Mouse (Mus musculus): Measurements from ENCODE around the gene Vasp. TPM values are rescaled to one million over a fixed set of nuclear protein-coding genes. Genes with fewer than 3 reads are reported as not detected.
A peak's percentile ranks its signal among the peaks of the same experiment; 100 is the strongest.

The Vasp gene
- total RNA-seq, 2 experiments from 2014 or later, result 52.8 to 70.5 TPM

DNA sequence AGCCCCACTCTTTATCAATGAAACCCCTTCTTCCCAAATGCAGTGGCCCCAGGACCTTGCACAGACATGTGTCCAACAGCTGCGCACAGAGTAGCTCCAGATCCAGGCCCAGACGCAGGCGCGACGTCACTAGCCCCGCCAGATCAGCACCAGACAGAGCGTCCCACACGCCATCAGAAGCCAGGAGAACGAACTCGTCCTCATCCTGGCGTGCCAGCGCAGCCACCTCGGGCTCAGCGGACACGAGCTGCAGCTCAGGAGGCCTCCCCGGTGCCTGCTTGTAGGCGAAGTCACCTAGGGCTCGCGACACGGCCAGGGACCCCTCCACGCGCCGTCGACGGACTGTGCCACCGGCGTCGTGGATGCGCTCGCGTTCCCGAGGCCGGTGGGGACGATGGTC, 7.4 kb upstream of the Vasp start:
- ATAC-seq (replicated peaks; ENCODE audit: poor library complexity, severe bottlenecking), result no peak

DNA sequence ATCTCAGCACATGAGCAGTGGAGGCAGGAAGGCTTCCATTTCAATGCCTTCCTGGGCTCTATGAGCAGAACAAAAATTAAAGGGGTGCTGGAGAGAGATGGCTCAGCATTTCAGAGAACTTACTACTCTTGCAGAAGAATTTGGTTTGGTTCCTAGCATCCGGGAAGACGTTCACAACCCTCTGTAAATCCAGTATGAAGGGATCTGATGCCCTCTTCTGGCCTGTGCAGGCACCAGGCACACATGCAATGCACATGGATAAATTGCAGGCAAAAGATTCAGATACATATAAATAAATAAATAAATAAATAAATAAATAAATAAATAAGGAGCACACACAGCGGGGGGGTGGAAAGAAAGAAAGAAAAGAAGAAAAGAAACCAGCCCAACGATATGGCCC, 4.6 kb upstream of the Vasp start:
- no peak for ATAC-seq (replicated peaks; ENCODE audit: poor library complexity, severe bottlenecking)

DNA sequence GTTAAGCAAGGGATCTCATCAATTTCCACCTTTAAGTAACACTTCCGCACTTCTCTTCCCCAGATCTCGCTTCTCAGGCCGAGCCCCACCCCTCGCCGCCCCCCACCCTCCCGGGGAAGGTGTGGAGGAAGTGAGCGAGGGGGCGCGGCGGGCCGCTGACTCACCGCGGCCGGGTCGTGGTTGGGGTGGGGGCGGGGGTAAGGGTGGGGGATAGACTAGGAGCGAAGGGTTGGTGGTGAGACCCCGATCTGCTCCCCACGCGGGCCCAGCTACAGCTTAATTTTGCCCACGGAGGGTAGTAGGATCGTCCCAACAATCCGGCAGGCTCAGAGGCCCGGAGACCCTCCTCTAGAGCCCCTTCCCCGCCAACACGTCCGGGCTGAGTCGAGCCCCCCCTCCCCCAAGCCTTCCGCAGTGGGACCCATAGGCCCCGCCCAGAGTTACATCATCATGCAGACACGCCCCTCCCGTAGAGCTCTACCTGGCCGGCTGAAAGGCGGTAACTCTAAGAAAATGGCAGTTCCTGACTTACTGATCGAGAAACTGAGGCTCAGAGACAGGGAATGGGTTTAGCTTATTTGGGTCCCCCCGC, 652 bp upstream of the Vasp start:
- peak; percentile 24 for ATAC-seq (replicated peaks; ENCODE audit: poor library complexity, severe bottlenecking)

DNA sequence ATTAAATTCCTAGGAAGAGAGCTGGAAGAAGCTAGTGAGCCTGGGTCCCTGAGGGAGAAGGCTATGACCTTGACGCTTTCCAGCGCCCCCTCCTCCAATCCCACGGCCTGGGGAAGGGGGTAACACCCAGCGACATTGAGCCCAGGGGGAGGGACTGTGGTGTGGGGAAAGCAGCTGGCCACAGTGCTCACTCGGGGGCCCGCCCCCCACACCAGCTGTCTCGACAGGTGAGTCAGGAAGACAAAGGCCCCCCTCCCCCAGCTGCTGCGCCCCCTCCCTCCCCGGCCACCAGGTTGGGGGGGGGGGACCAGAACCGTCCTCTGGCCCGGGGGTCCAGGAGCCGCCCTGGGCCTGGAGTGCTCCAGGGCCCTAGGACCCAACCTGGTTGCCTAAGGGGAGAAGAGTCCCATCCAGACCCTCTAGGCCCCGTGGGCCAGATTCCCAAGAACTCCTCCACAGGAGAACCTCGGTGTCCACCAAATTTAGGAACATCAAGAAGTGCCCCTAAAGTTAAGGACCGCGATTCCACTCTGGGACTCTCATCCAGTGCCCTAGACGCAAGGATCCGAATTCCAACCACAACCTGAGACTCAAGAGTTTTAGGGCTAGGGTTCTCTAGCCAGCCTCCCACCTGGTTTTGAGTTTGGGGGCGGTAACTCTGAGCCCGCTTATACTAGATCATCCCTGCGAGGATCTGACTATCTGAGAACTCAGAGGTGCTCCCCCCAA, 944 bp downstream of the Vasp start:
- no peak for ATAC-seq (replicated peaks; ENCODE audit: poor library complexity, severe bottlenecking)

DNA sequence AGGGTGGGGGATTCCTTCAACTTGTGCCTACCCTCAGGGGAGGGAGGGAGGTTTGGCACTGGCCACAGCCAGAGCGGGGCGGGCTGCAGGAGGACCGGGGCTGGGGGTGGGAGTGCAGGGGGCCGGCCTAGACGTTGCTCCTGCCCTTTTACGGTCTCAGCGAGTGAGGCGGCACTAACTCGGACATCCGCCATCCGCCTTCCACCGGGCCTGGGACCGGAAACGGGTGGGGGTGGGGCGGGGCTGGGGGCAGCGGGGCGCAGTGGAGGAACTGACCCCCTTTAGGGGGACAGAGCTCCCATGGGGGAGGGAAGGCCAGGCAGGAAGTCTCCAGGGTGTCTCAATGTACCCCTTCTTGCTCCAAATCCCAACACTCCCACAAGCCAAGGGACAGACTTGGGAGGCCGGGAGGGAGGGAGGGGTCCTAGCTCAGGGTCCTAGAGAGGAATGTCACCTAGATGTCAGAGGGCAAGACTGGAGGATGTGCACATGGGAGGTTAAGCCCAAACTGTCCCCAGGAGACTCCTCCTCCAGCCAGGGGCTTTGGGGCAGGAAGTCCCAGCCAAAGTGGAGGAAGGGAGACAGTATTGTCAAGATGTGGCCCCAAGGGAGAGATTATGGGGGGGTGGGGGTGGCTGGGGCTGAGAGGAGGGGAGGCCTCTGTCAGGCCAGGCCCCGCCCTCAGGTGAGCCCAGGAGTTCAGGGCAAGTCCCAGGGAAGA, 1.7 kb downstream of the Vasp start:
- ATAC-seq (replicated peaks; ENCODE audit: poor library complexity, severe bottlenecking), result peak; percentile 10

DNA sequence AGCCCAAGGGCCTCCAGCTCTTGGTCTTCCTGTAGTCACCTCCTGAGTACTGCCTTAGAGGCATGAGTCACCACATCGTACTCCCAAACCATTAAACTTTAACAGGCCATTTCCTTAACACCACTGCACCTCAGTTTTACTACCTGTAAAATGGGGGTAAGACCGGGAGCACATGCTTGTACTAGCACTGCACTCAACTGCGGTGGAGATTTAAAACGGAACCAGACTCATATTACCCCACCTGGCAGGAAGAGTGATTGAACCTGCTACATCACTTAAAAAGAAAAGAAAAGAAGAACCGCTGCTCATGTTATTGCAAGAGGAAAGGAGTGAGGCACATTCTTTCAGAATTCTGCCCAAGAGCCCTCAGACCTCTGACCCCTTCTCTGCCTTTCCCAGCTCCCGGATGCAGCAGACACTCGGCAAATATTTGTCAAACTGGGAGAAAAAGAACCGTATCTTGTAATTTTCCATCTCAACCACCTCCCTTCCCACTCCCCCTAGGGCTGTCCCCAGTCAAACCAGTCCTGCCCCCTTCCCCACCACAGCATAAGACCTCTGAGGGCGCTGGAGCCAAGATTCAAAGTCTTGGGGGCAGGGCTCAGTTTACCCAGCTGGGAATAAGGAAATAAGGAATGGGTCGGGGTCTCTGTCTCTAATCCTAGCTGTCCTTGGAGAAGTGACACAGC, 2.5 kb downstream of the Vasp start:
- no peak for ATAC-seq (replicated peaks; ENCODE audit: poor library complexity, severe bottlenecking)

DNA sequence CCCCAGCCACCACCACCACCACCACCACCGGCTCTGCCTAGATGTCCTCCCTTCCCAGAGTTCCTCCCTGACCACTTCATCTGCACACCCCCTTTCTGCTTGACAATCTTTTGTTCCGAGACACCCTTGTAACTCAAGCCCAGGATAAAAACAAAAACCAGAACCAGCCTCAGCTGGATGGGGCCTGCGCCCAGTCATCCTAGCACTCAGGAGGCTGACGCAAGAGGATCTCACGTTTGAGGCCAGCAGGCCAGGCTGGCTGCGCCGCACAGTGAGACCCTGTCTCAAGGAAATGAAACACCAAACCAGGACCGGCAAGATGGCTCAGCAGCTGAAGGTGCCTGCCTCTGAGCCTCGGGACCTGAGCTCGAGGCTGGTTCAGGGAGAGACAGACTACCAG, 4.6 kb downstream of the Vasp start:
- peak; percentile 36 for ATAC-seq (replicated peaks; ENCODE audit: poor library complexity, severe bottlenecking)

DNA sequence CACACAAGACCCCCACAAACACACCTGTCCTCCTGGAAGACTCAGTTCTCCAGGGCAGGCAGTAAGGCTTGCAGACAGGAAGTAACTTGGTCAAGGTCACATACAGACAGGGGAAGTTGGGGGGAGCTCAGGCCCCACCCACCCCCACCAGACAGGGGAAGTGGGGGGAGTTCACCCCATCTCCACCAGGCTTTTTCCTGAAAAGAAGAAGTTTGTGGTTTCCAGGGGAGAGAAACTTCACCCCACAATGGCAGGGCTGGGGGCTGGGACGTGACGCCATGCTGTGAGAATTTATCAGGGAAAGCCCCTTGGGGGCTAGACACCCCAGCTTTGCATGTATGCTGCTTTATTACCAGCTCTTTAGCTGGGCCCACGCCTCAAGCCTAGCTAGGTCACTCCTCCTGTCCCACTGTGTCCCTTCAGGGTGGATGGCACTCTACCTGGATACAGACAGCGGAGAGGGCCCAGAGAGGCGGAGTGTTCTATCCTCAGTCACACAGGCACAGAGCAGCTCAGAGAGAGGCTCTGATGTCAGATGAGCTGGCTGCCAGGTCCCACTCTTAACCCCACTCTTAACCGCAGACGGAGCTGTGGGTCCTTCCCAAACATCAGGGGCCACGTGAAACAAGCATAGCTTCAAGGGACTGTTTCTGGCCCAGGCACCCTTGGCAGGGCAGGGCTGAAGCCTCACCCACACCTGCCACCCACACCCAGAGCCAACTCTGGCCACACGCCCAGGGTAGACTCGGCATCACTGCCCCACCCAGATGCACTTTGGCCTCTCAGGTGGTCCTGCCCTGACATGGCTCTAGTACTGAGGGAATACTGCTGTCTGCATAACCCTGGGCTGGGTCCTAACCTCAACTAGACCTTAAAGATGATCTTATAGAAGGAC, 5.4 kb downstream of the Vasp start:
- peak; percentile 75 for ATAC-seq (replicated peaks; ENCODE audit: poor library complexity, severe bottlenecking)

DNA sequence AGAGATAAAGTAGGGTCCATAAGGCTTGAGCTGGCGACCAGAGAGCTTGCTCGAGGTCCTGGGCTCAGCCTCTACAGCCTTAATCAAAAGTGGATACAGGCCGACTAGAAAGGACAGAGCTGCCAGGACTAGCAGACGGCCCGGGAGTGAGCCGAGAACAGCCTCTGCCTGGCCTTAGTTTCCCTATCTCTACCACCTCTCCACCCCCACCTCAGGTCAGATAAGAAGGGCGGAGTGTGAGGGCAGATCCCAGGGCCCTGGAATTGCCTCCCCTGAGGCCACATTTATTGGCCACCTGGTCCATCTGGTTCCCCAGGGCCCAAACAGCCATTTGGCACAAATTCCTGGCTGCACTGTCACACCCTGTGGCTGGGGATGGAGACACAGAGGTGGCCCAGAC, 6.5 kb downstream of the Vasp start:
- ATAC-seq (replicated peaks; ENCODE audit: poor library complexity, severe bottlenecking), result no peak

DNA sequence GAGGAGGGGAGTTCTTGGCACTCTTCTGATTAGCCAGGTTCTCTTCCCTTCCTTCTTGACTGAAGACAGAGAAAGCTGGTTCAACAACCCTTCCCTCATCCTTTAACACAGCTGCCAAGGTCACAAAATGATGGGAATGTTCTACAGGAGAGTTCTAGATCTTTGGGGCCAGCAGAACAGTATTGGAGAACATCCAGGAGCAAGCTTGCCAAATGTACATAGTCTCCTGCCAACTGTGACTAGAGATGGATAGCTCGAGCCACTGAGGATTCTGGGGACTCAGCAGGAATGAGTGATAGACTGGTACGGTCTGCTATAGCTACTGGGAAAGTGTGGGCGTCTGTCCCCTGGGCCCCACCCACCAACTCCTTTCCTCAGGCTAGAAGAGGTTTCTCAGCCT, 13.3 kb downstream of the Vasp start:
- ATAC-seq (replicated peaks; ENCODE audit: poor library complexity, severe bottlenecking), result no peak

DNA sequence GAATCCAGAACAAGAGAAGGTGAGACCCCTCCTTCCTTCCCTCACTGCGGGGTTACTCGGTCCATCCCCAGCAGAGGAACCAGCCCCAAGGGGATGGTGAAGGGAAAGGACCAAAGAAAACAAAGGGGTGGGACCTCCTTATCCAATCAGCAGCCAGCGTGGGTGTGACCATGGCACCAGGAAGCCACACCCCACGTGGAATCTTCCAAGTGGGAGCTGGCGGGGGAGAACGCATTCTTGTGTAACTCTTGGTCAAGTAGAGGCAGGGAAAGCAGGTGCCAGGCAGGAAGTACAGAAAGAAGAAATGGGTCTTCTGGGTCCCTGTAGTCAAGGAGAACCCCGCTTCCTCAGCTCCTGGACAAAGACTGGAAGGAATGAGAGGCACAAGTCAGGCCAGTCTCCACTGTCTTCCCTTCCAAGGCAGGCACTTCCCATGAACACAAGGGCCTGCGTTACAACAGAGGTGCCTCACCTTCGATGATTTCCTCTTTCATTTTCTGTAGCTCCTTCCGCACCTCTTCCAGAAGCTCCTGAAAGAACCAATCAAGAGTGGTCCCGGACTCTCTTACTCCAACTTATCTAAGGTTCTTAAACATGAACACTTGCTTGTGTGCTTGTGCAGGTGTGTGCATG, 14.1 kb downstream of the Vasp start:
- peak; percentile 96 for ATAC-seq (replicated peaks; ENCODE audit: poor library complexity, severe bottlenecking)

DNA sequence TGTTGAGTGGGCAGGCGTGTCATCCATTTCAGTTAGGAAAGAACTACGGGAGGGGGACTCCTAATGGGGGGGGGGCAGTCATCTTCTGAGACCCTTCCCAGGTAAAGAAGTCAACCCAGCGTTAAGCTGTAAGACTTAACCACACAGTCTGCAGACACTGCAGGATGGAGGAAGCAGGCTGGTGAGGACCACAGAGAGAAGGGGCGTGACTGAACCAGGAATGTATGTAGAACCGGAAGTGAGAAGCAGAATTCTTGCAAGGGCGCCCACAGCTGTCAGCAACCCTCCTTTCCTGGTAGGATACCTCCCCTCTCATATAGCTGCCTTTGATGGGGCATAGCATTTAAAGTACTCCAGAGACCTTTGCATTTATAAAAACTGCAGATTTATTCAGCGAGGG, 15.1 kb downstream of the Vasp start:
- peak; percentile 70 for ATAC-seq (replicated peaks; ENCODE audit: poor library complexity, severe bottlenecking)

DNA sequence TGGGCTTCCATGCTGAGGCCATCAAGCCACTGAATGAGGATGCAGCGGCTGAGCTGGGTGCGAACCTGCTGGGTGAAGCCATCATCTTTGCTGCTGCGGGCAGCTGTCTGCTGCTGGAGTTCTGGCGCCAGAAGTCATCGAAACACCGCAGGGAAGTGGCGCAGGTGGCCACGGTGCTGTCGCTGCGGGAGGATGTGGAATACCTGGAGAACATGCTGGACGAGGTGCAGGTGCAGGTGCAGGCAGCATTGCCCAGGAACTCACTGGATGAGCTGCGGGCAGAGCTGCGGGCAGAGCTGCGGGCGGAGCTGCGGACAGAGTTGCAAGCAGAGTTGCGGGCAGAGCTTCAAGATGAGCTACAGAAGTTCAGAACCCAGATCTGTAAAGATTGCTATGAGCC, 16.2 kb downstream of the Vasp start:
- no peak for ATAC-seq (replicated peaks; ENCODE audit: poor library complexity, severe bottlenecking)

DNA sequence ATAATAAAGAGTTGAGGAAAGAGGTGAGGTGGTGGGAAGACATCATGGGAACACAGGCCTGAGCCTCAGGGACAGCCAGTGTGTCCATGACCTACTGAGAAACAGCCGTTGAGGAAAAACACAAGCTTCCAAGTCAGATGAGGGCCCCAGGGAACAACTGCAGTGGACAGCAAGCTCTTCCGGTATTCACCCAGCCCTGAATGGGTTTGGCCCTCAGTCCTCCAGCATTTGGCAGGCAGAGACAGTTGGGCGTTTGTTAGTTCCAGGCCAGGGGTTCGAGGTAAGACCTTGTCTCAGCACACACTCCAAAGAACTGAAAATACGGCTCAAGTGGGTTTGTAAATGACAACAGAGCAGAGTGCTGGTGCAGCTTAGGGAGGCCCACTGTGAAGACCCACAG, 18.2 kb downstream of the Vasp start:
- no peak for ATAC-seq (replicated peaks; ENCODE audit: poor library complexity, severe bottlenecking)

DNA sequence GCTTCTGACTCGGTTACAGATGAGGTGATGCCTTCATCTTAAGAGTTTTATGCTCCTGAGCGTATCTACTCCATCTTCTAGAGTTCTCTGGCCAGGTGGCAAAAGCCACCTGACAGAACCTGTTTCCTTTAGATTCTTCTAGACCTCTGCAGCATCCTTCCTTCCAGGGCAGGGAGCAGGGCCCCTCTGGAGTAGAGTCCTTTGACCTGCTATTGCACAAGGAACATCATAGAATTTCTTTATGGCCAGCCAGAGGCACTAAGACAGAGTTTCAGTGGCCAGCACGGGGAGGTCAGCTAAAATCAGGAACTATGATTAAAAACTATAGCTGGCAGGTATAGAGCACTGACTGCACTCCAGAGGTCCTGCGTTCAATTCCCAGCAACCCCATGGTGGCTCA, 19.5 kb downstream of the Vasp start:
- no peak for ATAC-seq (replicated peaks; ENCODE audit: poor library complexity, severe bottlenecking)

DNA sequence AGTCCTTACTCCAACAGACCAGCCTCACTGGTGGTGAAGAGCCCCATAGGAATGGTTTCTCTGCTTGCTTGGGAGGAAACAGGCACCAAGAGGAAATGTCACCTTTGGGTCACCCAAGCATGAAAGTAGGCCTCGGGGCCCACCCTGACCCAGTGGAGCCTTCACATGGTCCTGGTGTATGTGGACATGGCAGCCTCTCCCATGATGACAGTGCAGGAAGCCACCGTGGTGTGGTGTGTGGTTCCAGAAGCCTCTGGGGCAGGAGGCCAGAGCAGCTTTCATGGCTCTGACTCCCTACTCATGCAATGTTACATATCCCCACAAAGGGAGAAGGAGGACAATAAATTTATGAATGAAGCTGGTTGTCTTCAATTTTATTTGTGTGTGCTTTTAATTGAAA, 24.1 kb downstream of the Vasp start:
- no peak for ATAC-seq (replicated peaks; ENCODE audit: poor library complexity, severe bottlenecking)

DNA sequence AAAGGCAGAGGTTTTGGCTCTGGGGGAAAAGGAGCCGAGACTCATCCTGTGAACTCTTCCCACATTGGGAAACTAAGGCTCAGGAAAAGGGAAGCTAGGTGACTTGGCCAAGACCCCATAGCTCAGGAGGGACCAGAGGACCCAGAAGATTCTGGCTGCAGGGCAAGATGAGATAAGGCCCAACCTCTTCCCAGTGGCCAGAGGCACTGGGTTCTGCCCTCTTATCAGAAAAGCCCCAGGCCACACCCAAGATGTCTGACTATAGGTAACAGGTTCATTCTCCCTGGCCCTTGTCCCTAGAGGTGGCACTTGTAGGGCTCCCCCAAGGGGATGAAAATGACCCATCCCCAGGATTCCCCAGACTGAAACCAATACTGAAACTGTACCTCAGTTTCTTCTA, 24.8 kb downstream of the Vasp start:
- no peak for ATAC-seq (replicated peaks; ENCODE audit: poor library complexity, severe bottlenecking)

DNA sequence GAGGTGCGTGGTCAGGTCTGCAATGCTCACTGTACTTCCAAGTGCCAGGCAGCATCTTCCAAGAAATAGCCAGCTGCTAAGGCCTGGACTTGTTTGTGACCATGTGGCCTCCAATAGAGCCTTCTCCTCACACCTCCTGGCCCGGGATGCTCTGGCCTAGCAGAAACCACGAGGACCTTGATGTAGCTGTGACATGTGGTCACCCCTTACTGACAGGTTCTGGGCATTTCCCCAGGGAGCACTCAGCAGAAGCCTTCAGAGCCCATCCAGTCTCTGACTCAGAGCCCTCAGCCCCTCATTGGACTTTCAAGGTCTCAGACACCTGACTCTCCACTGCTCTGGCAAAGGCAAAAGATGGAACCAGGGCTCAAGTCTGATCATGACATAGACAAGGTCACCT, 26.5 kb downstream of the Vasp start:
- no peak for ATAC-seq (replicated peaks; ENCODE audit: poor library complexity, severe bottlenecking)

DNA sequence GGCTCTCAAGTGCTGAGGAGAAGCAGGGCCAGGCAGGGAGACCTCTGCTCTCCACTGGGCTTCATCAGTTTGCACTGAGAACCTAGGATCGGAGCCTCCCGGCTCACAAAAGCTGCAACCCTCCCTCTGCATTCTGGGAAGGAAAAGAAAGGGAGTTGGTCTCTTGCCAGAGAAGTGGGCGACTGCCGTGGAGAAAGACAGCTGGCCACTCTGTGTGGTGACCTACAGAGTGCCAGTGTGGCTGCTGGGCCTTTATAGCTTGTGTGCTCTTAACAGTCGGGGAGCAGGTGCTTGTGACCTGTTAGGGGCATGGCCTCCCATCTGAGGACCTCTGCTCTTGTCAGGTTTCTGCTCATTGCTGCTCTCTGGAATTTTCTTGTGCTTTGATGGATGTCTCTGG, 27.8 kb downstream of the Vasp start:
- no peak for ATAC-seq (replicated peaks; ENCODE audit: poor library complexity, severe bottlenecking)

DNA sequence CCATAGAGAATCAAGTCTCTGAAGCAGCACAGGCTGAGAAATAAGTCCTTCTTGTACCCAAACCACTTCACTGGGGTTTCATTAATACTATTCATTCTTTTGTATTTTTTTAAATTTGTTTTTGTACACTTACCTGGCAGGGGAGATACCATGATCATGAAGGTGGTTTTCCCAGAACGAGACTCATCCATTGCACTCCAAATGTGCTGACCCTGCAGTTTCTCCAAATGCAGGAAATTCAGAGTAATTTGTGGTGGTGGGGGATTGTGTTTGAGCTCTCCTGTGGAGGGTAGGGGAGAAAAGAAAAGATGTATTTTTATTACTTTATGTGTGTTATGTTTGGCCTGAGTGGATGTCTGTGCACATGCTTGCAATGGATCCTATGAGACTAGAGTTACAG, 29.6 kb downstream of the Vasp start:
- no peak for ATAC-seq (replicated peaks; ENCODE audit: poor library complexity, severe bottlenecking)
